Mouse (Mus musculus): Measurements from ENCODE around the gene H2-Q7. TPM values are rescaled to one million over a fixed set of nuclear protein-coding genes. Genes with fewer than 3 reads are reported as not detected.
"Not testable (repeated sequence)": the region's sequence is repeated elsewhere in the genome, so short reads cannot be mapped to it uniquely, and the experiment has no call there.

H2-Q7 gene
- polyA plus RNA-seq, 1 experiment = 2.6 TPM

DNA sequence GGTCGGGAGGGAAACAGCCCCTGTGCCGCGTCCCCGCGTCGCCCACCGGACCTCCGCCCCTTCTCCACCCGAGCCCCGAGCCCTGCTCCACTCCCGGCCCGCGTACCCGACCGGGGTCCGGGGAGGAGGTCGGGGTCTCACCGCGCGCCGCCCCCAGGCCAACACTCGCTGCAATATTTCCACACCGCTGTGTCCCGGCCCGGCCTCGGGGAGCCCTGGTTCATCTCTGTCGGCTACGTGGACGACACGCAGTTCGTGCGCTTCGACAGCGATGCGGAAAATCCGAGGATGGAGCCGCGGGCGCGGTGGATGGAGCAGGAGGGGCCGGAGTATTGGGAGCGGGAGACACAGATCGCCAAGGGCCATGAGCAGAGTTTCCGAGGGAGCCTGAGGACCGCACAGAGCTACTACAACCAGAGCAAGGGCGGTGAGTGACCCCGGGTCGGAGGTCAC is 366 bp downstream of the H2-Q7 start:
- WGBS = 2% methylated on average over 48 of the region's 48 CpGs
- H3K4me3 ChIP-seq (replicated peaks; ENCODE audit: insufficient read depth, low read depth, low read length) = peak overlapping the region; percentile 34
- H3K27ac ChIP-seq (ENCODE audit: insufficient read depth, low read length); H3K4me1 ChIP-seq (ENCODE audit: control insufficient read depth, insufficient read depth, low read length); DNase-seq; H3K27me3 ChIP-seq (ENCODE audit: control insufficient read depth, insufficient read depth, low read length): not testable (repeated sequence)

DNA sequence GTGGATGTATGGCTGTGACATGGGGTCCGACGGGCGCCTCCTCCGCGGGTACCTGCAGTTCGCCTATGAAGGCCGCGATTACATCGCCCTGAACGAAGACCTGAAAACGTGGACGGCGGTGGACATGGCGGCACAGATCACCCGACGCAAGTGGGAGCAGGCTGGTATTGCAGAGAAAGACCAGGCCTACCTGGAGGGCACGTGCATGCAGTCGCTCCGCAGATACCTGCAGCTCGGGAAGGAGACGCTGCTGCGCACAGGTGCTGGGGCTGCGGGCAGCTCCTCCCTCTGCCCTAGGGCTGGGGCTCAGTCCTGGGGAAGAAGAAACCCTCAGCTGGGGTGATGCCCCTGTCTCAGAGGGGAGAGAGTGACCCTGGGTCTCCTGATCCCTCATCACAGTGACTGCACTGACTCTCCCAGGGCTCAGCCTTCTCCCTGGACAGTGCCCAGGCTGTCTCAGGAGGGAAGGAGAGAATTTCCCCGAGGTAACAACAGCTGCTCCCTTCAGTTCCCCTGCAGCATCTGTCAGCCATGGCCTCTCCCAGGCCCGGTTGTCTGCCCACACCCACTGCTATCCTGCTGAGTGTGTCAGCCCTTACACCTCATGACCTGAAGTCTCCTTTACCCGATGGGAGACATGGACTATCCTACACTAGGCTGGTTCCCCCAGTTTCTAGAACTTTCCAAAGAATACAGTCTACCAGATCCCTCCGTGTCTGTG is 1.1 kb downstream of the H2-Q7 start:
- H3K27ac ChIP-seq (ENCODE audit: insufficient read depth, low read length); H3K27me3 ChIP-seq (ENCODE audit: control insufficient read depth, insufficient read depth, low read length); H3K4me1 ChIP-seq (ENCODE audit: control insufficient read depth, insufficient read depth, low read length); H3K4me3 ChIP-seq (replicated peaks; ENCODE audit: insufficient read depth, low read depth, low read length); DNase-seq: not testable (repeated sequence)
- WGBS = 51% methylated on average over 27 of the region's 27 CpGs

DNA sequence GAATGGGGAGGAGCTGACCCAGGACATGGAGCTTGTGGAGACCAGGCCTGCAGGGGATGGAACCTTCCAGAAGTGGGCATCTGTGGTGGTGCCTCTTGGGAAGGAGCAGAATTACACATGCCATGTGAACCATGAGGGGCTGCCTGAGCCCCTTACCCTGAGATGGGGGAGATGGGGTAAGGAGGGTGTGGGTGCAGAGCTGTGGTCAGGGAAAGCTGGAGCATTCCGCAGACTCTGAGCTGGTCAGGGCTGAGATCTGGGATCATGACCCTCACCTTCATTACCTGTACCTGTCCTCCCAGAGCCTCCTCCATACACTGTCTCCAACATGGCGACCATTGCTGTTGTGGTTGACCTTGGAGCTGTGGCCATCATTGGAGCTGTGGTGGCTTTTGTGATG is 3.4 kb downstream of the H2-Q7 start:
- not testable (repeated sequence) for H3K27me3 ChIP-seq (ENCODE audit: control insufficient read depth, insufficient read depth, low read length); H3K4me1 ChIP-seq (ENCODE audit: control insufficient read depth, insufficient read depth, low read length); H3K4me3 ChIP-seq (replicated peaks; ENCODE audit: insufficient read depth, low read depth, low read length); DNase-seq; H3K27ac ChIP-seq (ENCODE audit: insufficient read depth, low read length)
- WGBS = 94% methylated on average over 2 of the region's 2 CpGs

DNA sequence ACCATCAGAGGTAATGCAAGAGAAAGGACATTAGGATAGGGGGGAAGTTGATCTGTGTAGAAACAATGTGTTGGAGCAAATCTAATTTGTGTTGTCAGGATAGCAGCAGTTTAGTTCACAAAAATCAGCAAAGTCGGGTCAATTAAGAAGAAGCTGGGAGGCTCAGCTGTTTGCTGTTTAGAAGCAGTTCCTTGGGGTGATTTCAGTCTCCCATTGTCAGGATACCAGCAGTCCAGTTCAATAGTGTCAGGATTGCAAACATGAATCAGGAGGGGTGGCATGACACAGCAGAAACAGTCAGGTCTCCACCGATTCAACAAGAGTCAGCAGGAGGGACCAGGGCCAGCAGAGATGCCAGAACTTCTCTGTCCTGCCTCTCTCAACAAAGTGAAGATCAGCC is 5.6 kb downstream of the H2-Q7 start:
- H3K27ac ChIP-seq (ENCODE audit: insufficient read depth, low read length); H3K4me1 ChIP-seq (ENCODE audit: control insufficient read depth, insufficient read depth, low read length); H3K27me3 ChIP-seq (ENCODE audit: control insufficient read depth, insufficient read depth, low read length); DNase-seq; H3K4me3 ChIP-seq (replicated peaks; ENCODE audit: insufficient read depth, low read depth, low read length): not testable (repeated sequence)
- 91% methylated on average over 2 of the region's 2 CpGs for WGBS

DNA sequence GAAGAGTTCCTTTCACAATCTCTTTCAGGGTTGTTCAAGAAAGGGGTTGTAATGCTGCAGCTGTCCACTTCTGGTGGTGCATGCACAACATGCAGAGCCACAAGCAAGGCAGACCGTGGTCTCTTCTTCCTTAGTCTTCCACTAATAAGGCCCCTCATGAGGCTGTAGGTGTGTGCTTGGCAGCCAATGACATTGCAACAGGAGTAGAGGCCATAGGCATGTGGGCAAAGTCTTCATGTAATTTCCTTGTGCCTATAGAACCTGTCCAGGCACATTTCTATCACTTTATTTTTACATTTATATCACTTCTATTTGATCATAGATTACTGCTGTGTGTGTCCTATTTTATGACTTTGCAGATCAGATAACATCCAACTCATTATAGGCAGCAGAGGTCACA is 19.3 kb downstream of the H2-Q7 start:
- H3K27me3 ChIP-seq (ENCODE audit: control insufficient read depth, insufficient read depth, low read length); H3K4me3 ChIP-seq (replicated peaks; ENCODE audit: insufficient read depth, low read depth, low read length); DNase-seq; H3K4me1 ChIP-seq (ENCODE audit: control insufficient read depth, insufficient read depth, low read length); H3K27ac ChIP-seq (ENCODE audit: insufficient read depth, low read length): not testable (repeated sequence)
- WGBS = no CpG with 5 or more reads among the region's 1 CpGs

DNA sequence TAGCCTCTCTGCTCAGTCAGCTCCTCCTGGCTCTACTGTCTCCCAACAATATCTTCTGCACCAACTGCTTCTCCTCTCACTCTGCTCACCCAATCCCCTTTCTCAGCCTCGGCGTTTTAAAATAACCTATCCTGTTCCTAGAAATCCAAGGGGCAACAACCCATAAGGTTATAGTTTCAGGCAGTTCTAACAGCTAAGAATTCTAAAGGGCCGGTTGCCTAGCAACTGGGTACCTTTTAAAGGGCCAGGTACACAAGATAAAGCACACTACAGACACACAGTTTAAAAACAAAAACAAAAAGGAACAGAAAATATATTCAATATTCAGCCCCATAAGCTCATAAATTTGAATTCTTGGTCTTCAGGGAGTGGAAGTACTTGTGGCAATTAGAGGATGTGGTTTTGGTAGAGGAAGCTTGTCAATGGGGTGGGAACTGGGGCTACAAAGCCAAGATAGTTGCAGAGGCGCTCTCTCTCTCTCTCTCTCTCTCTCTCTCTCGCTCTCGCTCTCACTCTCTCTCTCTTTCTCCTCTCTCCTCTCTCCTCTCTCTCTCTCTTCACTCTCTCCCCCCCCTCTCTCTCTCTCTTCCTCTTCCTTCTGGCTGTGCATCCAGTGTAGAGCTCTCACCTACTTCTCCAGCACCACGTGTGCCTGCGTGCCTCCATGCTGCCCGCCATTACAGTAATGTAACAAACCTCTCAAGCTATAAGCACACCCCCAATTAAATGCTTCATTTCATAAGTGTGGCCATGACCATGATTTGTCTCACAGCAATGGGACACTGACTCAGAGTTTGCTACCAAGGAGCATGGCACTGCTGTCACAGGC is 21.8 kb downstream of the H2-Q7 start:
- not testable (repeated sequence) for H3K27me3 ChIP-seq (ENCODE audit: control insufficient read depth, insufficient read depth, low read length); DNase-seq; H3K4me3 ChIP-seq (replicated peaks; ENCODE audit: insufficient read depth, low read depth, low read length); H3K4me1 ChIP-seq (ENCODE audit: control insufficient read depth, insufficient read depth, low read length); H3K27ac ChIP-seq (ENCODE audit: insufficient read depth, low read length)
- no CpG with 5 or more reads among the region's 9 CpGs for WGBS

DNA sequence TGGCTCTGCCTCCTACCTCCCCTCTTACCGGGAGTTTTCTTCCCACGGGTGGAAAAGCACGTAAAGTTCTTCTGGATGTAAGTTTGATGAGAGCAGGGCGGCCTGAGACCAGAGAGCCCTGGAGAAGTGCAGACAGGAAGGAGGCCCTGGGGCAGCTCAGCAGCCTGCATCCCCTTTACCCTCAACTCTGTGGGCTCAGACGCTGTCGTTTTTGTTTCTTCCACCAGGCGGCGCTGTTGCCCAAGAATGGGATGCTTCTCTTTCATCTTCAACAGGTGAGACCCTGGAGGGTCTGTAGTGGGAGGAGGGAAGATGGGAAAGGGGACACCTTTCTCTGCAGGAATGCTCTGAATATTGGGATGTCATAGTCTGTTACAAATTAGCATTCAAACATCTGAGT is 26.7 kb downstream of the H2-Q7 start:
- H3K4me3 ChIP-seq (replicated peaks; ENCODE audit: insufficient read depth, low read depth, low read length); H3K27ac ChIP-seq (ENCODE audit: insufficient read depth, low read length); H3K4me1 ChIP-seq (ENCODE audit: control insufficient read depth, insufficient read depth, low read length); DNase-seq; H3K27me3 ChIP-seq (ENCODE audit: control insufficient read depth, insufficient read depth, low read length): not testable (repeated sequence)
- WGBS = 8% methylated on average over 8 of the region's 8 CpGs
- peak; percentile 23; the same call in 1 of the 2 replicates for TF ChIP-seq CTCF (IDR thresholded peaks at IDR 0.05; ENCODE audit: borderline replicate concordance, insufficient read depth, low read depth, low read length)

DNA sequence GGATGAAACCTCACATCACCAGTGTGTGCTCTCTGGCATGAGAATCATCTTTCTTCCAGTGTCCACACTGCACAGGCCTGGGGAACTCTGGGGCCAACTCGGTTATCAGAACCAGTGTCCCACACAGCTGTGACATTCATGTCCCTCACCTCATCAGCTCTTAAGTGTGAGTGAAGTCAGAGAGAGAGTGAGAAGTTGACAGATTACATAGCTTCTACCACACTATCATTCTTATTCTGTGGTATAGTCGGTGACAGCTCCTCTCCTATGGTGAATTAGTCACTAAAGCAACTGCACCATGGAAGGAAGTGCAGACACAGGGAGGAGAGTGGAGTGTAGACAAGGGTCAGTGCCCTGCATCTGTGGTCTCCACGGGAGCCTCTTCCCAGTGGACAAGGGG is 30.0 kb downstream of the H2-Q7 start:
- H3K4me1 ChIP-seq (ENCODE audit: control insufficient read depth, insufficient read depth, low read length); H3K27me3 ChIP-seq (ENCODE audit: control insufficient read depth, insufficient read depth, low read length); H3K4me3 ChIP-seq (replicated peaks; ENCODE audit: insufficient read depth, low read depth, low read length); H3K27ac ChIP-seq (ENCODE audit: insufficient read depth, low read length); DNase-seq: not testable (repeated sequence)
- 56% methylated on average over 3 of the region's 3 CpGs for WGBS
